Mouse (Mus musculus) lung, postnatal 0 days (tissue): Measurements from ENCODE around the gene Gm47959. TPM values are rescaled to one million over a fixed set of nuclear protein-coding genes. Genes with fewer than 3 reads are reported as not detected.

Experiments
- ATAC-seq: fragments of 200-750 bp; cut with Nextera tagmentation; 2 replicates; pipeline ENCODE4 v1.8.0; 2017; ENCODE audit warnings: moderate library complexity
- DNase-seq: peaks from one replicate; pipeline ENCODE4 v3.0.0-alpha.2; 2016; ENCODE audit warnings: low spot score
- H3K27ac ChIP-seq: fragments of 300-500 bp; sonication (generic); 2 replicates; pipeline ENCODE4 v1.5.1; 2014; ENCODE audit warnings: antibody characterized with exemption, mild to moderate bottlenecking, low read length, mixed read lengths
- H3K27me3 ChIP-seq: fragments of 300-500 bp; sonication (generic); replicated peaks from 2 replicates; pipeline ENCODE4 v1.6.1; 2014; ENCODE audit warnings: low read length, mixed read lengths; ENCODE audit not compliant: insufficient read depth
- H3K36me3 ChIP-seq: fragments of 300-500 bp; sonication (generic); 2 replicates; pipeline ENCODE4 v1.6.1; 2014; ENCODE audit warnings: low read length, mixed read lengths; ENCODE audit not compliant: insufficient read depth
- H3K4me1 ChIP-seq: fragments of 300-500 bp; sonication (generic); 2 replicates; pipeline ENCODE4 v1.6.1; 2014; ENCODE audit warnings: antibody characterized with exemption, low read depth, low read length, mixed read lengths; ENCODE audit not compliant: insufficient read depth
- H3K4me2 ChIP-seq: fragments of 300-500 bp; sonication (generic); replicated peaks from 2 replicates; pipeline ENCODE4 v1.6.1; 2014; ENCODE audit warnings: low read depth, mild to moderate bottlenecking, low read length, moderate library complexity, mixed read lengths
- H3K4me3 ChIP-seq: fragments of 300-500 bp; sonication (generic); 2 replicates; pipeline ENCODE4 v1.5.1; 2014; ENCODE audit warnings: low read depth, low read length
- H3K9ac ChIP-seq: fragments of 300-500 bp; sonication (generic); replicated peaks from 2 replicates; pipeline ENCODE4 v1.6.1; 2014; ENCODE audit warnings: low read depth, mild to moderate bottlenecking
- H3K9me3 ChIP-seq: fragments of 300-500 bp; sonication (generic); 2 replicates; pipeline ENCODE4 v1.6.1; 2016; ENCODE audit warnings: low read length, mixed read lengths
- CTCF ChIP-seq: IDR thresholded peaks from 2 replicates; pipeline ENCODE4 v1.5.1; 2016; ENCODE audit warnings: antibody characterized with exemption, mild to moderate bottlenecking
- EP300 ChIP-seq: IDR thresholded peaks from 2 replicates; pipeline ENCODE4 v1.6.1; 2016; ENCODE audit warnings: antibody characterized with exemption, mild to moderate bottlenecking, control low read depth
- WGBS: fragments of 180-500 bp; shearing (Covaris S2); extraction: QIAGEN DNeasy Blood & Tissue Kit; methylation state at CpG from one replicate; pipeline ENCODE4 v1.1.7; 2014; 5-methylcytosine and 5-hydroxymethylcytosine counted together
- polyA plus RNA-seq: library from polyadenylated mRNA; unstranded; fragments of >200 nt; fragmentation: Nextera tagmentation; extraction: Ambion mirVana; gene quantifications from 2 replicates; pipeline ENCODE4 v1.2.1, GENCODE M21; 2015

The Gm47959 gene
- polyA plus RNA-seq, 1 experiment from 2014 or later: not detected

- H3K4me1 ChIP-seq: peaks cover 5% of the 10 kb centered on the region; the same call in 1 of the 2 replicates
- H3K4me3 ChIP-seq: no peak overlapping the region
- no peaks in the 10 kb centered on the region for H3K9me3 ChIP-seq
- peak overlapping the region; percentile 60 for H3K27ac ChIP-seq
- H3K9ac ChIP-seq: no peak overlapping the region
- H3K27me3 ChIP-seq: no peaks in the 10 kb centered on the region
- TF ChIP-seq CTCF (no peak), EP300 (peak; percentile 96)
- DNase-seq (peak; percentile 68), ATAC-seq (peak; percentile 92)
- no peaks in the 10 kb centered on the region for H3K36me3 ChIP-seq
- no peak overlapping the region for H3K4me2 ChIP-seq
- WGBS: 62% methylated on average over 9 of the region's 9 CpGs
Measured at GRCm38 (mm10) chr1:82974342-82974741, 26.0 kb upstream of the Gm47959 start.

GRCm38 (mm10) chr1:82975750-82976149 is 24.6 kb upstream of the Gm47959 start:
- Histone ChIP-seq H3K36me3 (no peaks in the 10 kb centered on the region), H3K4me3 (no peak overlapping the region), H3K27me3 (no peaks in the 10 kb centered on the region), H3K27ac (0 out of 2 replicates have a peak overlapping the region, but pooled peaks have one; percentile 52), H3K4me2 (no peak overlapping the region), H3K9me3 (no peaks in the 10 kb centered on the region), H3K4me1 (peaks cover 5% of the 10 kb centered on the region; the same call in 1 of the 2 replicates), H3K9ac (no peak overlapping the region)
- DNase-seq: peak; percentile 55
- TF ChIP-seq CTCF (no peak), EP300 (peak; percentile 59)
- WGBS: 54% methylated on average over 5 of the region's 5 CpGs
- no peak for ATAC-seq

GRCm38 (mm10) chr1:82977840-82978239 is 22.5 kb upstream of the Gm47959 start:
- H3K4me2 ChIP-seq: no peak overlapping the region
- H3K27me3 ChIP-seq: no peaks in the 10 kb centered on the region
- ATAC-seq (no peak), DNase-seq (peak; percentile 14)
- no peaks in the 10 kb centered on the region for H3K4me1 ChIP-seq
- H3K4me3 ChIP-seq: no peak overlapping the region
- H3K9ac ChIP-seq: no peak overlapping the region
- no peaks in the 10 kb centered on the region for H3K36me3 ChIP-seq
- TF ChIP-seq EP300 (no peak), CTCF (no peak)
- H3K9me3 ChIP-seq: no peaks in the 10 kb centered on the region
- no peak overlapping the region for H3K27ac ChIP-seq

- DNase-seq (no peak), ATAC-seq (no peak)
- H3K9ac ChIP-seq: no peak overlapping the region
- no peak overlapping the region for H3K4me2 ChIP-seq
- TF ChIP-seq CTCF: no peak
- TF ChIP-seq EP300: no peak
- 87% methylated on average over 6 of the region's 6 CpGs for WGBS
- no peak overlapping the region for H3K27ac ChIP-seq
- no peaks in the 10 kb centered on the region for H3K4me1 ChIP-seq
- H3K27me3 ChIP-seq: no peaks in the 10 kb centered on the region
- no peaks in the 10 kb centered on the region for H3K36me3 ChIP-seq
- no peak overlapping the region for H3K4me3 ChIP-seq
- H3K9me3 ChIP-seq: peaks cover 6% of the 10 kb centered on the region
Measured at GRCm38 (mm10) chr1:82986738-82987137, 13.6 kb upstream of the Gm47959 start.

GRCm38 (mm10) chr1:82987530-82988198 is 12.7 kb upstream of the Gm47959 start:
- H3K27me3 ChIP-seq: no peaks in the 10 kb centered on the region
- H3K27ac ChIP-seq: no peak overlapping the region
- H3K4me2 ChIP-seq: no peak overlapping the region
- peaks cover 6% of the 10 kb centered on the region for H3K9me3 ChIP-seq
- no peak overlapping the region for H3K4me3 ChIP-seq
- TF ChIP-seq EP300: no peak
- TF ChIP-seq CTCF: peak; percentile 86
- DNase-seq (peak; percentile 71), ATAC-seq (peak; percentile 32; the same call in 1 of the 2 replicates)
- H3K9ac ChIP-seq: no peak overlapping the region
- no peaks in the 10 kb centered on the region for H3K36me3 ChIP-seq
- WGBS: 13% methylated on average over 4 of the region's 4 CpGs
- H3K4me1 ChIP-seq: no peaks in the 10 kb centered on the region

GRCm38 (mm10) chr1:82991062-82991461 is 9.3 kb upstream of the Gm47959 start:
- DNase-seq (no peak), ATAC-seq (no peak)
- TF ChIP-seq CTCF (no peak), EP300 (no peak)
- no peaks in the 10 kb centered on the region for H3K27me3 ChIP-seq
- H3K36me3 ChIP-seq: no peaks in the 10 kb centered on the region
- H3K27ac ChIP-seq: no peak overlapping the region
- no peaks in the 10 kb centered on the region for H3K9me3 ChIP-seq
- H3K4me2 ChIP-seq: no peak overlapping the region
- no peaks in the 10 kb centered on the region for H3K4me1 ChIP-seq
- H3K9ac ChIP-seq: no peak overlapping the region
- H3K4me3 ChIP-seq: no peak overlapping the region
- 61% methylated on average over 4 of the region's 4 CpGs for WGBS
